Comparison of ENCODE assay signal across 11 mouse cellular contexts in the genomic region with DNA sequence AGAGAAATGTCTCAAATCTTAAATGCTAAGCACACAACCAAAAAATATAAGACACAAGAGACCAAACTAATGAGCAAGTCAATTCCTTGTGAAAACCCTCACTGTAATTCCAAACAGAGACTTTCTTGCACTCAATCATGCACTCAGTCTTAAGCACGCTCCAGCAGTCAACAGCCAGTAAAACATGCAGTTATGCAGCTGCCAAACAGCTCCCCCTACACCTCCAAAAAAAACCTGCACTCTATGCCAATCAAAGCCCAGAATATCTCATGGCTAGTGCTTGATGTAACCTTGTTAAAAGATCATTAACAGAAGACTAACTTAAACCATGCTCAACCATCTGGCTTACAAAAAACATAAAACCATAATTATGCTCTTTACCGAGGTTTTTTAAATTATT.
DNase-seq lines count a peak whose midpoint lies in the region; ATAC-seq lines count a peak whose summit lies in the region.
"Had no signal": no experiment of that assay in that cellular context is flagged by ENCODE, and none has a peak within 500 bp of the region (broad histone marks: within the 10 kb centered on the region; RNA-seq: fewer than 3 reads in every experiment).

No protein-coding gene starts in this region.

- peak; percentile 2 to 17 for DNase-seq in heart, adult 9 months (ENCODE audit: low spot score in 2 of 2)
- DNase-seq in thymus, postnatal 0 days (ENCODE audit: low spot score) = peak; percentile 13
- no peak for DNase-seq in thymus, postnatal 36 days
- DNase-seq in hindlimb bud, embryonic 11.5 days (ENCODE audit: extremely low spot score, low read depth, low spot score) = peak; percentile 3
- DNase-seq in thymus, postnatal 4 days = peak; percentile 12
- no peak for DNase-seq in spleen, postnatal 14 days (ENCODE audit: low spot score in 2 of 2)
- no peak for DNase-seq in urinary bladder, postnatal 10 days (ENCODE audit: low spot score)

- no peaks in the 10 kb centered on the region for H3K27me3 ChIP-seq in heart, embryonic 11.5 days (ENCODE audit: control insufficient read depth, insufficient read depth, low read length)
- H3K27me3 ChIP-seq: embryonic facial prominence, embryonic 13.5 days; hindbrain, embryonic 15.5 days had no signal

- H3K4me1 ChIP-seq in heart, embryonic 11.5 days (ENCODE audit: control insufficient read depth, insufficient read depth, low read length) = peaks cover 4% of the 10 kb centered on the region; the same call in 1 of the 2 replicates
- H3K4me1 ChIP-seq: embryonic facial prominence, embryonic 13.5 days; hindbrain, embryonic 15.5 days had no signal

- H3K27ac ChIP-seq in heart, embryonic 11.5 days (ENCODE audit: low read depth, low read length) = no peak overlapping the region
- H3K27ac ChIP-seq: embryonic facial prominence, embryonic 13.5 days; hindbrain, embryonic 15.5 days had no signal

- no peak overlapping the region for H3K4me3 ChIP-seq in heart, embryonic 11.5 days (ENCODE audit: low read depth, low read length)
- H3K4me3 ChIP-seq: embryonic facial prominence, embryonic 13.5 days; hindbrain, embryonic 15.5 days had no signal

- 60% methylated on average over 2 of the region's 2 CpGs for WGBS in heart, embryonic 11.5 days (ENCODE audit: insufficient replicate concordance)

- H3K36me3 ChIP-seq in heart, embryonic 11.5 days (ENCODE audit: control insufficient read depth, insufficient read depth, low read length) = no peaks in the 10 kb centered on the region
- H3K36me3 ChIP-seq: embryonic facial prominence, embryonic 13.5 days; hindbrain, embryonic 15.5 days had no signal

- ATAC-seq in heart, embryonic 11.5 days (replicated peaks; ENCODE audit: insufficient number of reproducible peaks, low FRiP score, low TSS enrichment) = no peak
- ATAC-seq: midbrain, embryonic 16.5 days had no signal

- H3K4me2 ChIP-seq in heart, embryonic 11.5 days = no peak overlapping the region
- H3K4me2 ChIP-seq: embryonic facial prominence, embryonic 13.5 days; hindbrain, embryonic 15.5 days had no signal

- no peak overlapping the region for H3K9ac ChIP-seq in heart, embryonic 11.5 days (ENCODE audit: low read depth, low read length)
- H3K9ac ChIP-seq: embryonic facial prominence, embryonic 13.5 days; hindbrain, embryonic 15.5 days had no signal

- H3K9me3 ChIP-seq in heart, embryonic 11.5 days (replicated peaks; ENCODE audit: control insufficient read depth, low read length) = no peaks in the 10 kb centered on the region
- H3K9me3 ChIP-seq: embryonic facial prominence, embryonic 13.5 days; hindbrain, embryonic 15.5 days had no signal

Comparison
In these comparisons a context has a peak if more than half of its experiments do, and no peak if none do; other contexts are left out.
1. DNase-seq: peak in heart, adult 9 months (2 of 2), thymus, postnatal 0 days (single experiment), hindlimb bud, embryonic 11.5 days (single experiment) and thymus, postnatal 4 days (single experiment); none in thymus, postnatal 36 days (0 of 2), spleen, postnatal 14 days (0 of 2) and urinary bladder, postnatal 10 days (single experiment).